Mouse (Mus musculus) large intestine, adult 2 months (tissue): Measurements from ENCODE around the gene Hpf1. TPM values are rescaled to one million over a fixed set of nuclear protein-coding genes. Genes with fewer than 3 reads are reported as not detected.

Experiments
- polyA plus RNA-seq: library from polyadenylated mRNA; depleted of rRNA; stranded (reverse); fragments of >200 nt; gene quantifications from 2 replicates; pipeline ENCODE4 v1.2.3, GENCODE M21; 2012; rRNA removed

Hpf1 gene
- polyA plus RNA-seq, 1 experiment: 4.9 TPM

Other genes starting within 250 kb of the Hpf1 start
- 13.4 and 20.1 TPM in 2 replicates for gene Clcn3, start 92.9 kb downstream of the Hpf1 start, polyA plus RNA-seq
- 1.1 and 2.2 TPM in 2 replicates for gene Nek1, start 102.8 kb downstream of the Hpf1 start, polyA plus RNA-seq